Mouse (Mus musculus) liver, adult 2 months (tissue): ENCODE results near the gene Prkch. TPM values are rescaled to one million over a fixed set of nuclear protein-coding genes. Genes with fewer than 3 reads are reported as not detected.
A peak's percentile ranks its signal among the peaks of the same experiment; 100 is the strongest.

Experiments used
- DNase-seq: peaks from one replicate; pipeline ENCODE4 v3.0.0-alpha.2; 2011; ENCODE audit warnings: low read depth, low spot score; ENCODE audit errors: extremely low read depth
- H3K27ac ChIP-seq: fragments of 200-500 bp; replicated peaks from 2 replicates; pipeline ENCODE4 v1.5.1; 2012; ENCODE audit warnings: low read depth, mild to moderate bottlenecking, control low read depth, inconsistent platforms, low read length; ENCODE audit not compliant: insufficient read depth
- H3K27me3 ChIP-seq: fragments of 200-500 bp; 2 replicates; pipeline ENCODE4 v1.6.1; 2012; ENCODE audit warnings: mild to moderate bottlenecking, moderate library complexity, low read length, inconsistent platforms; ENCODE audit not compliant: control insufficient read depth, insufficient read depth
- H3K36me3 ChIP-seq: fragments of 200-500 bp; 2 replicates; pipeline ENCODE4 v1.6.1; 2012; ENCODE audit warnings: low read length, inconsistent platforms; ENCODE audit not compliant: control insufficient read depth, insufficient read depth
- H3K4me1 ChIP-seq: fragments of 200-500 bp; 2 replicates; pipeline ENCODE4 v1.6.1; 2011; ENCODE audit warnings: low read length; ENCODE audit not compliant: control insufficient read depth, insufficient read depth
- H3K4me3 ChIP-seq: fragments of 200-500 bp; 2 replicates; pipeline ENCODE4 v1.5.1; 2011; ENCODE audit warnings: low read depth, mild to moderate bottlenecking, control low read depth, low read length, moderate library complexity; ENCODE audit not compliant: insufficient read depth
- H3K79me2 ChIP-seq: fragments of 200-500 bp; 2 replicates; pipeline ENCODE4 v1.6.1; 2012; ENCODE audit warnings: inconsistent platforms, mild to moderate bottlenecking, low read length, moderate library complexity; ENCODE audit not compliant: control insufficient read depth, insufficient read depth
- H3K9ac ChIP-seq: fragments of 200-500 bp; 2 replicates; pipeline ENCODE4 v1.6.1; 2012; ENCODE audit warnings: low read depth, mild to moderate bottlenecking, control low read depth, inconsistent platforms, low read length
- CTCF ChIP-seq: fragments of 200-500 bp; IDR thresholded peaks from 2 replicates; pipeline ENCODE4 v1.5.1; 2011; ENCODE audit warnings: low read depth, low read length, control low read depth
- POLR2A ChIP-seq: fragments of 200-500 bp; IDR thresholded peaks from 2 replicates; pipeline ENCODE4 v1.6.1; 2011; ENCODE audit warnings: low read length, control low read depth; ENCODE audit not compliant: insufficient read depth; ENCODE audit errors: extremely low read depth
- WGBS: fragments of 180-500 bp; shearing (Covaris S2); methylation state at CpG from one replicate; pipeline ENCODE4 v1.1.7; 2018; 5-methylcytosine and 5-hydroxymethylcytosine counted together
- polyA plus RNA-seq: library from polyadenylated mRNA; depleted of rRNA; stranded (reverse); fragments of >200 nt; gene quantifications from 2 replicates; pipeline ENCODE4 v1.2.3, GENCODE M21; 2012
- total RNA-seq: library from RNA; depleted of rRNA; stranded (reverse); fragments of >200 nt; gene quantifications from 2 replicates; pipeline ENCODE4 v1.2.3, GENCODE M21; 2014

Gene Prkch
- total and polyA plus RNA-seq, 2 experiments = 1.5 to 5.3 TPM

DNA sequence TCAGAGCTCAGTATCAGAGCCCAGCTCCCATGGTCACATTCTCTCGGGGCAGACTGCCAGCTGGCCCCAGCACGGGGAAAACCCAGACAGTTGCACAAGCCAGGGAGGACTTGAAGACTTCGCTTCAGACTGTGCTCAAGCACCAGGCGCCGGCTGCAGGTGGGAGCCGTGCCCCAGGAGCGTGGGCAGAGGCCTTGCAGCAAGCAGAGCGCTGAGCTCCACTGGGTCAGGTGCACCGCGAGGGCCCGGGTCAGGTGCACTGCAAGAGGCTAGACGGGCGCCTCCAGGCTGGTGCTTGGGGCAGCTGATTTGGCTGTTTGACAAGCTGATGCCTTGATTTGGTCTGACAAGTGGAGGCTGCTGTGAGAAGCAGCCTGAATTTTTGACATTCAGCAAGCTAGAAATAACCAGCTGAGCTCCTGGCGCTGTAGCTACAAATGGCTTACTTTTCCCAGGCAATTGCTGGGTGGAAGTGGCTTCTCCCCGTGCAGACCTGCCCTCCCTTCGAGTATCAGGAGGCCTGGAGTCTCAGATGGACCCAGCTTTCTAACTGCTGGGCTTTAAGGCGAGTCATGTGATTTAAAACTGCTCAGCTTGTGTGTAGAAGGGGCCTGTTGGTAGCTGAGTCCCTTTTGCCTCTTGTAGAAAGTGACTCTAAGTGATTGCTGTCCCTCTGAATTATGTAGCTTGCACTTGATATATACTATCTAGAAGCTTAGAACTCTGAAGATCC, 209.7 kb downstream of the Prkch start:
- no peak for TF ChIP-seq POLR2A
- TF ChIP-seq CTCF = no peak
- DNase-seq = peak; percentile 81
- 16% methylated on average over 17 of the region's 17 CpGs for WGBS
- Histone ChIP-seq H3K79me2 (no peaks in the 10 kb centered on the region), H3K4me1 (peaks cover 7% of the 10 kb centered on the region), H3K4me3 (peak overlapping the region; percentile 34; the same call in 1 of the 2 replicates), H3K27me3 (no peaks in the 10 kb centered on the region), H3K27ac (no peak overlapping the region), H3K36me3 (no peaks in the 10 kb centered on the region), H3K9ac (peak overlapping the region; percentile 61; the same call in 1 of the 2 replicates)

DNA sequence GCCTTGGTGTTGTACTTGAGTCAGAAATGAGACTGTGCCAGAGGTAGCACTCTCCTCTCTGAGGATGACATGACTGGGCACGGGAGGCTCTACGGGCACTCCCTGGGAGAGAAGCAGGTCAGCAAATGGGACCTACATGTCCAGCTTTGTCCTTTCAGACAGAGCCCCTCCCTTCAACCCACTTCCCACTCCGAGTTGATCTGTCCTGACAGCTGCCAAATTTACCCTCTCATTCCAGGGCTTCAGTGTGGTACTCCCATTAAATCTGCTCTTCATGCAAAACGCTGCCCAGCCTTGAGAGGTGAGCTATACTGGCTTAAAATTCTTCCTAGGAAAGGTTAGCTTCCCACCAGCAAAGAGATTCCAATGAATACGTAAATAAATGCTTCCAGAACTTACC, 215.1 kb downstream of the Prkch start:
- TF ChIP-seq POLR2A (no peak), CTCF (no peak)
- H3K79me2 ChIP-seq = no peaks in the 10 kb centered on the region
- WGBS = 93% methylated on average over 5 of the region's 5 CpGs
- peaks cover 4% of the 10 kb centered on the region for H3K4me1 ChIP-seq
- H3K27me3 ChIP-seq = no peaks in the 10 kb centered on the region
- H3K4me3 ChIP-seq = no peak overlapping the region
- no peaks in the 10 kb centered on the region for H3K36me3 ChIP-seq
- no peak overlapping the region for H3K9ac ChIP-seq
- H3K27ac ChIP-seq = no peak overlapping the region
- DNase-seq = no peak

DNA sequence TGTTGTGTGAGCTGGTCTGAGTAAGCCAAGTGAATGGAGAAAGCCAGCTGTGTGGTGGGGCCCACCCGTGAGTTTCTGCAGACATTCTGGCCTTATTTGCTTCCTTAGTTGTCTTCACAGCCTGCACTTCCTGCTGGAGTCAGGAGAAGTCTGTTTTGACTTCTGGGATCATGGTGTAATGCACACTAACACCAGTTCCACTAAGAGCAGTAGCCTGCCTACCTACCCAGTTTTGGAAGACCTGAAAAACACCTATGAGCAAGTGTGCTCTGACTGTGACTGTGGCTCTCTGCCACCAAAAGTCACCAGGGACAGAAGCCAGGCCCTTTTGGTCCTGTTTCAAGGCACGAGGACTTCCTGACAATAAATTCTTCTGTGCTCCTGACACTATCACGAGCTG, 216.3 kb downstream of the Prkch start:
- TF ChIP-seq CTCF (no peak), POLR2A (no peak)
- Histone ChIP-seq H3K9ac (peak overlapping the region; percentile 11; the same call in 1 of the 2 replicates), H3K79me2 (no peaks in the 10 kb centered on the region), H3K36me3 (no peaks in the 10 kb centered on the region), H3K4me1 (peaks cover 4% of the 10 kb centered on the region), H3K27me3 (no peaks in the 10 kb centered on the region), H3K4me3 (no peak overlapping the region), H3K27ac (no peak overlapping the region; the same call in 1 of the 2 replicates)
- peak; percentile 80 for DNase-seq
- WGBS = 20% methylated on average over 3 of the region's 3 CpGs

DNA sequence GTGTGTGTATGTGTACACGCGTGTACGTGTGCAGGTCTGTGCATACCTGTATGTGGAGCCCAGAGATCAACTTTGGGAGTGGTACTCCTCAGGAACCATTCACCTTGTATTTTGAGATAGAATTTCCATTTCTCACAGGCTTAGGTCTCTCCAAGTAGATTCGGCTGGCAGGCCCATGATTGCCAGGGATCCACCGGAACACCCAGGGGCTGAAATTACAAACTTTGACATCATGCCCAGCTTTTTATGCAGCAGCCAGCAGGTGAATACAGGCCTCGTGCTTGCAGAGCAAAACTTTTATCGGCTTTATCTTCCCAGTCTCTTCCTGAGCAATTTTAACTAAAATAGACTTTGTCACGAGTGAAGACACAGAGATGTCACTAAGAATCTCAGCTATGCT, 217.2 kb downstream of the Prkch start:
- TF ChIP-seq POLR2A = no peak
- no peak for TF ChIP-seq CTCF
- no peak overlapping the region for H3K4me3 ChIP-seq
- no peak for DNase-seq
- no peaks in the 10 kb centered on the region for H3K27me3 ChIP-seq
- H3K9ac ChIP-seq = no peak overlapping the region
- no peaks in the 10 kb centered on the region for H3K36me3 ChIP-seq
- 89% methylated on average over 8 of the region's 8 CpGs for WGBS
- H3K4me1 ChIP-seq = peaks cover 4% of the 10 kb centered on the region
- no peaks in the 10 kb centered on the region for H3K79me2 ChIP-seq
- H3K27ac ChIP-seq = no peak overlapping the region

DNA sequence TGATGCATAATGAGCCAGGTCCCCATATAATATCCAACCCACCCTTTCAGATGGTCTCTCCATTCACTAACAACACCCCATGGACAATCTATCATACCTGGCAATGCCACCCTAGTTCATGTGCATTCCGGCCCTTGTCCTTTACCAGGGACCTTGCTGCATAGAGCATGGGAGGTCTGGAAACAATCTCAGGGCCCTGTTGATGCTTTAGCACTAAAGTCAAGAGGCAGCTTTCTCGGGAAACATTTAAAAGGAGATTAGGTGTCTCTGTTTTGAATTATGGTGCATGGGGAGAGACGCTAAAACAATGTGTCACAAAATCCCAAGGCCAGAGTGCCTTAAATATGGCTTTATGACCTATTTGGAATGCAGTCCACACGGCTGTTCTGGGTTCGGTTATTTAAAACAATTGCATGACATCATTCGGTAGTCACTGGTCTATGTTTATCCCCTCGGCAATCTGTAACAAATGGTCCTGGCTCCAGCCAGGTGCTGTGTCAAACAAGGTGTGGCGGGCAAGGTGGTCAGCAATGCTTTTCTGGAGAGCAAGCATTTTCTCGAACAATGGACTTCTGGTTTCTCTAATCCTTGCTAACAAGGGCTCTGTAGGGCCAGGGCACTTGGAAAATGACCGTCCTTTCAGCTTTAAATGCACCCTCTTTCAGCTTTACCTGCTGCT, 217.9 kb downstream of the Prkch start:
- 93% methylated on average over 10 of the region's 10 CpGs for WGBS
- Histone ChIP-seq H3K27ac (no peak overlapping the region), H3K4me3 (no peak overlapping the region), H3K79me2 (no peaks in the 10 kb centered on the region), H3K36me3 (no peaks in the 10 kb centered on the region), H3K27me3 (no peaks in the 10 kb centered on the region), H3K9ac (no peak overlapping the region), H3K4me1 (peaks cover 4% of the 10 kb centered on the region)
- no peak for TF ChIP-seq CTCF
- TF ChIP-seq POLR2A = no peak
- no peak for DNase-seq

DNA sequence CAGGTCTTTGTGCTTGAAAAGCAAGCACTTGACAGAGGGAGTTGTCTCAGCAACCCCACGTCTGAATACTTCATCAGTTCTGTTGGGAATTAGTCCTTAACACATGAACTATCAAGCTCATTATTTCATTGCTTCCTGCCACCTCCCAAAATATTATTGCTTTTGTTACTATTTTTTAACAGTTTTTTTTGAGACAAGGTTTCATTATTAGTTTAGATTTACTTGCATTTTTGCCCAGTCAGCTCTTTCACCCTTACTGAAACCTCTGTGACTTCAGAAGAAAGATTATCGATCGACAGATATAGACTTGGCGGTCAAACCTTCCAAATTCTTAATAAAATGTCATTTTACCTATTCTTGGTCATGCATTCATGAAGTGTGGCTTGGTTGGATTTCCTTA, 219.3 kb downstream of the Prkch start:
- Histone ChIP-seq H3K79me2 (no peaks in the 10 kb centered on the region), H3K4me3 (no peak overlapping the region), H3K9ac (no peak overlapping the region), H3K27ac (no peak overlapping the region), H3K4me1 (peaks cover 4% of the 10 kb centered on the region), H3K27me3 (no peaks in the 10 kb centered on the region), H3K36me3 (no peaks in the 10 kb centered on the region)
- TF ChIP-seq CTCF (no peak), POLR2A (no peak)
- DNase-seq = no peak
- WGBS = 93% methylated on average over 4 of the region's 4 CpGs
